Mouse (Mus musculus): Measurements from ENCODE around the gene Palm2. TPM values are rescaled to one million over a fixed set of nuclear protein-coding genes. Genes with fewer than 3 reads are reported as not detected.

Gene Palm2
- total RNA-seq, 2 experiments from 2014 or later: 11.0 to 11.8 TPM

DNA sequence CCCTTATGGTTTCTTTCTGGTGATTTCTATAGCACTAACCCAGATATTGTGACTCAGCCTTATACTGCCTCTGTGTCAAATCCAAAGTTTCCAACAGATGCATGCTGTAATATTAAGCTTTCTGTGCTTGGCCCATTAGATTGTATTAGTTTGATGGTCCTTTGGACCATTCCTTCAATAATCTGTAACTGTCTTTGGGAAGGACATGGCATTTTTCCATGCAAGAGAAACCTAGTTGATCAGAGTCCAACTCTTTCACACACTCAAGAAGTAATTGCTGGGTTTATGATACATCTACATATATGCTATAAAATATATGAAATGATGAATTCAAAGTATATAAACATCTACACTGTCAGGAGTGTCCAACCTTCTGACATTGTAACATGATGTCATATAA lies 281.8 kb downstream of the Palm2 start:
- no peak for DNase-seq

DNA sequence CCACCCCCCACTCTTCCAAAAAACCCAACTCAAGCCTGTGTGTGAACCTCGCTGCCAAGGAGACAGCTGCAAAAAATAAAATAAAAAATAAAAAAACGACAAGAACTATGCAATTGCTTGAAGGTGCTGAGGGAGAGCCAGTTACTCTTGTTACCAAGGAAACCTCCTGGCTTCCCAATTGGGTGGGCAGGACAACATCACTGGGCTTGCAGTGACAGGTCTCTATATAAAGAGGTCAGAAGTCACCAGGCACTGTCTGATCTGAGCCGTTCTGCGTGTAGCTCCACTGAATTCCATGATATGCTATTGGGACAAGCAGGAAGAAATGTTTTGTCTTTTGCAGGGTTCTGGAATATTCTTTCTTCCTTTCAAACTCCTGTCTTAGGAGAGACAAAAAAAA lies 282.7 kb downstream of the Palm2 start:
- no peak for DNase-seq

DNA sequence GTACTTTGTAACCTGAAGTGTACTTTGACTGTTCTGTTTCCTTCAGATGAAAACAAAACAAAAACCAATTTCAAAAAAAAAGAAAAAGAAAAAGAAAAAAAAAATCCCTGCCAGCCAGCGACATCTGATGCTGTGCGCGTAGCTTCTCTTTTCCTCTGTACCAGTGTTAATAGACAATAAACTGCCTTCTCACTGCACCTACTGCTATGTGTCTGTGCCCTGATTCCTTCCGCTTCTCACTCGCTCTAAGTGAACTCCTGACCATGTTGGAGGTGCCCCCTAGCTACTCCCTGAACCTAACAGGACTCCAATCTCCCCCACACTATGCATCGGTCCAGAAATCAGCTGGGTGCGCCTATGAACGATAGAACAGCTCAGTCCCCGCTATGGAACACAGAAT lies 283.3 kb downstream of the Palm2 start, which contains the start of gene Akap2:
Gene Akap2, plus strand, starts transcription at position 304 of the 400 bp plus-strand sequence.
- no peak for DNase-seq

DNA sequence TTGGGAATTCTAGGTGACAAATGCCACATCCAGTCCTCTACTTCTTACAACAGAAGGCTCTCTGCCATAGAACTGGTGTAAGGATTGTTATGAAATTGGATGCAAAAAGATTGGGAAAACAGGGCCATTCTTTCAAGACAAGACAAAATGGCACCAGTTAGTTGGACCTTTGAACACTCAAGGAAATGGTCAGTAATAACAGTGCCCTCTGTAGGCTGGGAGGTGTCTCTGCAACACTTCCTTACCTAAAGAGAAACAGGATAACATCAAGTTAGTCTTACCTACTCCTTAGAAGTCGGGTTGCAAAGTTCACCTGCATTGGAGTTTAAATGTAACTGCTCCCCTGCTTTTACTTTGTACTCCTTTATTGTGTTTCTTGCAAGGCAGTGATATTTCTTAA lies 285.3 kb downstream of the Palm2 start:
- DNase-seq: no peak

DNA sequence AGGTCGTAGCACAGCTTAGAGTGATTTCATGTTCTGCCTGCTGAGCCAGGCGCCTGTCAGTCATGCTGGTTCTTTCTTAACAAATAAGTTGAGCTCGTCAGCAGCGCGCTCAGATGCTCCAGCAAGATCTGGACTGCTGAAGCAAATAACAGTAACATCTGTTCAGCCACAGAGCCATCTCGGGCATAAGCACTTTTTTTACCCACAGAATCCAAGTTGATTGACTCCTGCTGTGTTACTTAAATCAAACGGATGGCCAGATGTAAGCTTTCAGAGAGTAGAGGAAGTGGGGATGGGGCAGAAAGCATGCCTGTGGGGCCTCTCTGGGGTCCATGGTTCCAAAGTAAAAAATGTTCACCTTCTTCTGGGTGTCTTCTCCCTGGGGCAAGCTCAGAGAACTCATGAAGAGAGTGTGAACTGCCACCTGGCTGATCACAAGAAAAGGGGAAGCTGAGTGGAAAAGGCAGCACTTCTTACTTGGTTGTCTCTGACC lies 286.9 kb downstream of the Palm2 start:
- no peak for DNase-seq

DNA sequence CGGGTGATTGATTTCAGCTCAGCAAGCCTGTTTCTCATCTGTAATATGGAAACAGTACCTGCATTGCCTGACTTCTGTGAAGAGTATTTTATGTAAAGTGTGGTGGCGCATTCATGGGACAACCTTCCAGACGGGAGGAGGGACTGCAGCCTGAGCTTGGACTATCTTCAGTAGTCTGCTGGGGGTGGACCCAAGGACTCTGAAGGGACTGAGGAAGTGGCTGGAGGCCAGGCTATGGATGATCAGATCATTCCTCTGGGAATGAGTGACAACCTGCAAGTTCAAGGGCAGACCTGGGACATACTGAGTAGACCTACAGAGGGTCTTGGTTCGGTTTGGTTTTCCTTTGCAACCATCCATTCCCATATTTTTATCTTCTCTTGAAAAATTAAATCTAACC lies 288.2 kb downstream of the Palm2 start:
- DNase-seq: no peak

DNA sequence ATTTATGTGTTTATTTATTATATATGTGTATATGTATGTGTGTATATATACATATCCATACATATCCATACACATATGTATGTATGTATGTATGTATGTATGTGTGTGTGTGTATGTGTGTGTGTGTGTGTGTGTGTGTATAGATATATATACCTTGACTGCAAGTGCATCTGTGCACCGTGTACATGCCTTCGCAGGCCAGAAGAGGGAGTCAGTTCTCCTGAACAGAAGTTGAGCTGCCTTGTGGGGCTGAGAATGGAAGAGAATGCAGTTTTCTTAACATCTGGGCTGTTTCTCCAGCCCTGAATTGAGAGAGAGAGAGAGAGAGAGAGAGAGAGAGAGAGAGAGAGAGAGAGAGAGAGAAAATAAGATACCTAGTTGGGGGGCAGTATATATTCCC lies 289.6 kb downstream of the Palm2 start:
- DNase-seq: peak in 1 of 2 experiments; percentile 36

DNA sequence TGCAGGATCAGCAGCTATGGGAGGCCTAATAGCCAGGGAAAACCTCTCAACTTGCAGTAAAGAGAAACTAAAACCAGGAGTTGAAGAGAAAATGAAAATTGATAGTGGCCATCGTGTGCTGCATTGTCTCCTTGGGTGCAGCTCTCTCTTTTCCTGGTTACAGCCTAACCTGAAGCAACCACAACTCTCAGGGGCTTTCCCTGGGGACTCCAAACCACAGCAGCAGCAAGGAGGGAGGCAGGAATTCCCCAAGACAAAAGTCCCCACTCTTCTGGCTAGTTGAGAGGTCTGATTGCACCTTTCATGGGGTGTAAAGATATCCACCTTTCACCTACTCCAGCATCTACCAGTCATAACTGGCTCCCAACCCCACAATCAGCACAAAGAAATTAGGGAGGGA lies 291.5 kb downstream of the Palm2 start:
- DNase-seq: no peak

DNA sequence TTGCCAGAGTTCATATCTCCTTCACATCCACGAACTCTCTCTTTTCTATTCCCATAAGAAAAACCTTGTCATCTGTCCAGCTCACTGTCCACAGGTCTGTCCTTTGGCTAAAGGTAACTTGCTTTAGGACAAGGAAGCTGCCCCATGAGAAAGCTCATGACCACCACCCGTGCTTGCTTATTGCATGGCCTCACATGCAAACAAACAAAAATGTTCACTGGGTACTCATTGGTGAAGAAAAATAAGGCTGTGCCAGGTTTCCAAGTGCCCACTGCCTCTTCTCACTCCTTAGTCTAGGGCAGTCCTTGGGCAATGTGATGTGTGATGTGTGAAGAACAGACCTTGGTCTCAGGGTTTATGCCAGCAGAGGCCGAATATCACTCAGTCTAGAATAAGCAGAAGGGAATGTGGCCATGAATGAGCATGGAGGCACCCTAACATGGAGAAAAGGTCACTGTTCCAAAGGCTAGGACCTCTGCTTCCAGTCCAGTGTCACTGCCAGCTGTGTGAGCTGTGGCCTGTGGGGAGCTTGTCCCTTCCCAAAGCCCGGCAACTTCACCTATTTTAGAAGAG lies 294.6 kb downstream of the Palm2 start:
- DNase-seq: no peak

DNA sequence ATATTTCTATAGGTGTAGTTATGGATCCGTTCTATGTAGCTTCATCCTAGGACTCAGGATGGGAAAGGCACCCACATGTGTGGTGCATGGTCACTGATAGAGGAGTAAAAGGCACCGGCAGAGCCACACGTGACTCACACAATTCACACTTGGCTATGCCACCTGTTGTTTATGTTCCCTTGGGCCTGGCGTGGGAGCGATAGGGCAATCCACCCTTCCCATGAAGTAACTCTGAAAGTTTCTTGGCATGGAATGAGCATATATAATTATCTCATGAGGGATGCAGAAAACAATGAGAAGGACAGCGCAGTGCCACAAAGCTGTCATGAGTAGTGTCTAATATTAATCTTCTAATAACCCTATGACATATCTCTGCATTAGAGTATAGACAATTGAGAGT lies 296.0 kb downstream of the Palm2 start:
- DNase-seq: no peak

DNA sequence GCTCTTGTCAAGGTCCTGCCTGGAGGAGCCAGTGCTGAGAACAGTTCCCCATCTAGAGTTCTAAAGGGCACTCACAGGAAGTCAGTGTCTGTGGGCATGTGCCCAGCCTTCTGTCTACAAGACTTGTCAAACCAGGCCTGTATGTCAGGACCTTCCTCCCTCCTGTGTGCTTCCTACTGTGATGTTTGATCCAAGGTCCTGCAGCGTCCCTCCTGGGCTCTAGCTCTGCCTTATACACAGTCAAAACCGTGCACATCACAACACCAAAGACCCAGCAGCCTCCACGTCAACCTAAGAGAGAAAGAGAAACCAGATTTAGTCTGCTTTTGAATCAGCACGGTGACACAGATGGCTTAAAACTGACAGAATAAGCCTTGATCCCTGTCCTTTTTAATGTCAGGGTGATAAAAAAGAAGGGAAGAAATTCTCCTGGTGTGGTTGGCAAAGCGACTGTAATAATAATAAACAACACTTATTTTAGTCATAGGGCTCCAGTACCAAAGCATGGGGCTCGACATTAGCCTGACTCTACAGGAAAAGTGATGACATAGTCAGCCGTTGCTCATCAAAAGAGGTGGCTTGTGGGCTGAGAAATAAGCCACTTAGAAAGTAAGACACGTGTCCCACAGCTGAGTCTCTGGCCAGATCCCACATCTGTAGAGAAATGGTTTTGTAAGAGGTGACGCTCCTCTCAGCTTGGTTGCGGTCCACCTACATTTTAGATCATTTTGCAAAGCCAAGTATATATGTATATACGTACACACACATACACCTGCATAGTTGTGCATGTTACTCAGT lies 297.0 kb downstream of the Palm2 start:
- peak in 1 of 2 experiments; percentile 25 for DNase-seq

DNA sequence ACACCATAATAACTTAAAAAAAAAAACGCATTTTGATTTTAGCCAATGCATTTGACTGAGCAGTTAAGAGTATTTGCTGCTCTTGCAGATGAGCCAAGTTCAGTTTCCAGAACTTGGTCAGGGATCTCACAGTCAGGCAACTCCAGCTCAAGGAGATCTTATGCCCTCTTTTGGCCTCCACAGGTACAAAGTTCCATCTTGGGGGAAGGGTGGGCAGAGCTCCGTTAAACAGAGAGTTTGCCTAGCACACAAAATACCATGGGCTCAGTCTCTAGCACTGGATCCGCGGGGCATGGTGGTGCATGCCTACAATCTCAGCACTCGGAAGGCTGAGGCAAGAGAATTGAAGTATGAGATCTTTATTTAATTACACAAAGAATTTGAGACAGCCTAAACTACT lies 298.3 kb downstream of the Palm2 start:
- DNase-seq: no peak

DNA sequence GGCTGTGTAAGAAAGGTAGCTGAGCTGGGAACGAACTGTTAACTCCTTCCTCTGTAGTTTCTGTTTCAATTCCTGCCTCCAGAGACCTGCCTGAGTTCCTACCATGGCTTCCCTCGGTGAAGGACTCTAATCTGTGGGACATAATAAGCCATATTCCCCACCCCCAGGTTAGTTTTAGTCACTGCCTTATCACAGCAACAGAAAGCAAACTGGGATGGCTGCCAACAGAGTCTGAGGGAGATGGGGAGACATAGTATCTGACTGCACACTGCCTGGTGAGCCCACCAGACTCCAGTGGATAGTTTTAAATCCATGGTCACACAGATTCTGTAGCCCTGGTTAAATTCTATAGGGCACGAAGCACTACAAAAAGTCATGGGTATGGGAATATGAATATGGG lies 299.4 kb downstream of the Palm2 start:
- peak in 1 of 2 experiments; percentile 38 for DNase-seq

DNA sequence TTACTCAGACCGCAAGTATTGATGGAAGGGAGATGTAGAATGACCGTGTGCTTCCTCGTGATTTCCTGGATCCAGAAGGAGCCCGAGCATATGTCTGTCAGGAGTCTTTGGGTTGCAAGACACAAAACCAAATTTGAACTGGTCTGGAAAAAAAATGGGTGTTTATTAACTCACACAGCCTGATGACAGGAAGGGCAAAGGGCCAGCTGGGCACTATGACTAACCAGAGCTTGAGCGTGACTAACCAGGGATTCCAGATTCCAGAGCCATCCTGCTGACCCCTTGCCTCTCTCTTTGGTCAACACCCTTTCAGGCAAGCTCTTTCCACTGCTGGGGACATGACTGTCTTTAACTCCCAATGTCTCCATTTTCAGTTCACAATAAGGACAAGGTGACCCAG lies 301.4 kb downstream of the Palm2 start:
- no peak for DNase-seq

DNA sequence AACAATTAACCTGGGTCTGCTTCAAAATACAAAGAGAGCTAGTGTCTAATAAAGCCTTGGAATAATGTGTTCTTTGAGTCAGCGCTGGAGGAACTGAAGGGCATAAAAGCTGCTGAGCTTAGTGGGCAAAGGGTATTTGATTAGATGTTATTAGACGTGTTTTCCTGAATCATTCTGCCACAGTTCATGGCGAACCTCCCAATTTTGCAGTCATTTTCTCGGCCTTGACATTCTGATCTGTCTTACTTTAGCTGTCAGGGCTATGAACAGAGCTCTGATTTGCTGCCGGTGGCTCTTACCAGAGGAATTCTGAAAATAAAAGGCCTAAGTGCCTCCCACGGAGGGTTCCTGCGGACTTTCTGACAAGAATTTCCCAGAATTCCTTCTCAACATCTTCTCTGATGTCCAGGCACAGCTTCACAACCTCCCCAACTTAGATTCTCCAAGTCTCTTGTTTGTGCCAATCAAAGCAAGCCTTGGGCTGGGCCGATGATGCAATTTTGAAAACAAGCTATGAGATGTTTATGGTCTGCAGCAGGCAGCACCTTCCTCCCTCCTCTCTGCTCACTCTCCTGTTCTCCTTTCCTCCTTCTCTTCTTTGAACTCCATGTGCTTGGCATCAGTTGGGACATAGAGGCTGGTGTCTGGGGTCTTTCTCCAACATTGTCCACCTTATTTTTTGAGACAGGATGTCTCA lies 305.0 kb downstream of the Palm2 start:
- peak in 1 of 2 experiments; percentile 25 for DNase-seq

DNA sequence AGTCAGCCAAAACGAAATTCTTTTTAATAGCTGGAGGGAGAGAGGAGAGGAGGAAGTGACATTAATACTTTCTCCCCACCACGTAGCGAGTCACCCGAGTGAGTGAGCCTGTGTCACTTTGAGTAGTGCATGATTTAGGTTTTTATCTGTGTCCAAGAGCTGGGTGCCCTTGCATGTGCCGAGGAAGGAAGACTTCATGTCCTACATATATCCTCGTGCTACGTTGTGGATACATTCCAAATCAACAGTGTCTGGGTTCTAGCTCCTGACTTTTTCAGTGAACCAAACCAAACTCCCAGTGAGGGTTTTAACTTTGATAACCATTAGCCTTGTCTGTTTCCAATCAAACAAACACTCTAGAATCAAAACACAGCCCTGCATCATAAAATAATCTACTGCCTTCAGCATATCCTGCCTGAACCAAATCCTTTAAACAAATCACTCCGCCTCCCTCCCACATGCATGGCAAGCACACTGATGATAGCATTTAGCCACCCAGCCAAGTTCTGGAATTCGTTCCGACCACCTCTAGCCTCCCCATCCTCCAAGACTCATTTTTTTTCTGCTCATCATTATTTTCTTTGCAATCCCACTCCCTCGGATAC lies 309.4 kb downstream of the Palm2 start:
- DNase-seq: no peak

DNA sequence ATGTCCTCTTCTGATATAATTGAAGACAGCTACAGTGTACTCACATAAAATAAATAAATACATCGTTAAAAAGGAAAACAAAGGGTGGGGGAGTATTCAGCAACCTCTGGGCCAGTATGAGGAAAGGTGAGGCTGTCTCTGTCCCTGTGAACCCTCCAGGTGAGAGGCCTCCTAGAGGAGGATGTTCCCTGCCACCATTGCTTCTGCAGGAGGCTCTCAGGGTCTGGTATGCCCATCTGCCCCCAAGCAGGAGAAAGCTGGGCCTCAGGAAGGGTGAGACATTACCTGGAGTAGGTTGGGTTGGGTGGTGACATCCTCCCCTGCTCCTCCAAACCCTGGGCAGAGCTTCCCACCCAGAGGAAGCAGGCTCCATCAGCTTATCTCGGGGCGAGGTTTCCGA lies 316.6 kb downstream of the Palm2 start:
- peak in 1 of 2 experiments; percentile 47 for DNase-seq

DNA sequence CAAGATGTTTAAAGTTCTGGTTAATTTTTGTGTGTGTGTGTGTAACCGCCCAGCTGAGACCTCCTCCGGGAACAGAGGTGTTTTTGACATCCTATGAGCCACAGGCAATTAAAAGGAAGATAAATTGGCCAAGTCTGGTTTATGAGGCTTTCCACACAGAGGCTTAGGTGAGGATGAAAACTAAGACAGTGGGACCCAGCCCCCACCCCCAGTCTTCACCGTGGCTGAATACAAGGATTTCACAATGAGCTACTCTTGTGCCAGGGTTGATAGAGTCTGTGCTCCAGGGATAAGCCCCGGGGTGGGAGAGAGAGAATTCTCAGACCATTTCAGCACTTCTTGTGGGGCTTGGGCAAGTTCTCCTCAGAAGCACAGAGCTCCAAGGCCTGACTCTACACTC lies 317.0 kb downstream of the Palm2 start:
- no peak for DNase-seq

DNA sequence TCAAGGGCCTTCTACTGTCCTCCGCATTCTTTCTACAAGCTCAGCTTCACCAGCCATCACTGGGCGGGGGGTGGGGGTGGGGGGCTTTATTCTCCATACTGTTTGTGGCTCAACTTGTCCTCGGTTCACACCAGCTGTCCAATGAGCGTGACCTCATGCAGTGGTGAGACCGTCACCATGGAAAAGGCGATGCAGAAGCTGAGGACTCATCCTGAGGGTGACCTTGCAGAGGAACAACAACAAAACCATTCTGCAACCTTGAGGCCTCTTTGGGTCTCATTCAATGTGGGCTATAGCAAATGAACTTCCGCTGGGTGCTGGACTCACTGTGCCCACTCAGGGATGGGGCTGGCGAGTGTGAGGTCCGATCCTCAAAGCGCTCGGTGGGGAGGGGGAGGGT lies 317.5 kb downstream of the Palm2 start:
- DNase-seq: no peak

DNA sequence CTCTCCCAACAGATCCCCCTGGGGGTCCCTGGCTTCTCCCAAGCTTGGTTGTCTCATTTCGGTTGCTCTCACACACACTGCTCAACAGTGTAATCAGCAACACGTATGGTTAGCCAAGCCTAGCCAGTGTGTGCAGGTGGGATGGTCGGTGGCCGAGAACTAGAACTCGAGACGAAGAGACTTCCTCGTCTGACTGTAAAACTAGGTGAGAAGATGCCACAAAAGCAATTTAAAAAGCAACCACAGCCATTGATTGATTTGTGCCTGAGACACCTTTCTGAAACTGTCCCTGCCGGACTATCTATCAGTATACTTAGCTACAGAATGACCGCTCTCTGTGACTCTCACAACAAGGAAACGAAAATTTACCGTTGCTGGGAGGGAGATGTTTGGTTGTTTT lies 321.0 kb downstream of the Palm2 start:
- no peak for DNase-seq

DNA sequence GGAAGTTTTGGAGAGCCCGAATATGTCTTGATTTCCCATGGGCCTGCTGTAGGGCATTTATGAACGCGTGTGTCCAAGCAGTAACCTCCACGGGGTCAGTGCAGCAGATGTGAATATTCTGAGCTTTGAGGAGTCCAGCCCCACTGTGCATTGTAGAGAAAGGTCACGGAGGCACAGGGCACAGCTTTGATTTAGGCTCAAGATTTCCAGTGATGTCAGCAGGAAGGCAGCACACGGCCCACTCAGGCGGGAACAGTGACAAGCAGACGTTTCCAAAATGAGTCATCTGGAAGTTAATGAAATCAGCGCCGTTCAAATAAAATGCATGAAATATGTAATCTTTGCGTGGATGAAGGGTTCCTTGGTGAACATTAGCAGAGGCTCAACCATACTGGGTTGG lies 323.9 kb downstream of the Palm2 start:
- peak; percentile 41 to 47 for DNase-seq
